Mouse (Mus musculus): ENCODE results near the gene Arrdc3. TPM values are rescaled to one million over a fixed set of nuclear protein-coding genes. Genes with fewer than 3 reads are reported as not detected.

The Arrdc3 gene
- polyA plus RNA-seq, 2 experiments, result 7.4 to 13.1 TPM

DNA sequence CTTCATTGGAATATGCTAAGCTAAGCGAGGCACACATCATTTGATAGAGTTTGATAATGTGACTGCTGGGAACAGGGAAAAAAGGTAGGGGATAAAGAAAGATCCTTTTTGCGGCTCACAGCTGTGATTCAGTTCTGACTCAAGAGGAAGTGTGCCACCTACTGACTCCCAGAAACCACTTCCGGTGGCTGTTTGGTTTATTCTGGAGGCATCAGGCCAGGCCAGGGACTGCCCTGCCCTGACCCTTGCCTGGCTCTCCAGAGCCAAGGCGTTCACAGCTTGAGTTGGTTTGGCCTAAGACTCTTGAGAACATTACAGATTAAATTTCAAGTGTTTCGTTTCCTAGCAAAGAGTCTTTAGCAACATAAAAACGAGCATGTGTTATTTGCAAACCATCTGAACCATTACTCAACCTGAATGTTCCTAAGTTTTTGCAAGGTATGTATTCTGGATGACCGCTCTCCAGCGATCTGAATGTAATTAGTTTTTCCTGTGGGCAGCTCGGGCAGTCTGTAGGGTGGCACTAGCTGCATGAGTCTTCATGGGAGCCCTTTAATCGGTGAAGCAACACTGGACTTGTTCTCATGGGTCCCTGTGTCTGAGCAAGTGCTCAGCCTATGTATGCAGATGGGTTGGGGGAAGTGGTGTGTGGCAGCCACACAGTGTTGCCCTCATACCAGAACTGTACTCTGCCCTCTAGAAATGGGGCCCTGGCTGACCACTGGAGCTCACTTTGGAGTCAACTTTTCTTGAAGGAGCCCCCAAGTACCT lies 57.9 kb downstream of the Arrdc3 start:
- H3K9me3 ChIP-seq (ENCODE audit: control insufficient read depth, low read length), result no peaks in the 10 kb centered on the region
- no peaks in the 10 kb centered on the region; a peak in 1 of 4 replicates for H3K4me1 ChIP-seq (replicated peaks; ENCODE audit: control insufficient read depth in 2 of 2, insufficient read depth in 2 of 2, low read length in 1 of 2)
- no peak overlapping the region for H3K4me3 ChIP-seq (ENCODE audit: insufficient read depth in 1 of 2, low read depth in 2 of 2, low read length in 2 of 2)
- WGBS (ENCODE audit: insufficient replicate concordance), result 37% methylated on average over 10 of the region's 10 CpGs
- no peaks in the 10 kb centered on the region for H3K27me3 ChIP-seq (ENCODE audit: control insufficient read depth, insufficient read depth, low read length)
- H3K27ac ChIP-seq, result no peak overlapping the region
- H3K36me3 ChIP-seq (replicated peaks; ENCODE audit: control insufficient read depth, insufficient read depth, low read depth), result no peaks in the 10 kb centered on the region
- H3K9ac ChIP-seq (replicated peaks), result no peak overlapping the region
- ATAC-seq (ENCODE audit: insufficient read depth) (0 out of 2 replicates have a peak, but pooled peaks have one; percentile 15), DNase-seq (ENCODE audit: low read depth in 3 of 3, low spot score in 3 of 3) (no peak)
- H3K4me2 ChIP-seq (ENCODE audit: low read depth), result no peak overlapping the region
- TF ChIP-seq CTCF (IDR thresholded peaks at IDR 0.05; ENCODE audit: low read depth), result 0 out of 2 replicates have a peak, but pooled peaks have one; percentile 20
- no peak for TF ChIP-seq EP300 (IDR thresholded peaks at IDR 0.05; ENCODE audit: low read depth)

DNA sequence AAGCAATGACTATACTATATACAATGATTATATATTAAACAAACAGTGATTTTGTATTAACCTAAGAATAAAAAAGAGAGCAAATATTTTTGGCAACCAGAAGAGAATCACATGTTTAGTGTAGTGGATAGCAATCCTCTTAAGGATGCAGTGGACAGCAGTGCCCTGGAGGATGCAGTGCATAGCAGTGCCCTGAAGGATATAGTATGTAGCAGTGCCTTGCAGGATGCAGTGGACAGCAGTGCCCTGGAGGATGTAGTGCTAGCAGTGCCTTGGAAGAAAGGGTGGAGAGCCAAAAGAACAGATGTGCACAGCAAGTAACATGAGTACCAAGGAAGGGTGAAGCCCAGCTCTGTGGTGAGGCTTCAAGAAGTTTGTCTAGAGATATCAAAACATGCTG lies 61.3 kb downstream of the Arrdc3 start:
- no peak for TF ChIP-seq CTCF (IDR thresholded peaks at IDR 0.05; ENCODE audit: low read depth)
- no peak for TF ChIP-seq EP300 (IDR thresholded peaks at IDR 0.05; ENCODE audit: low read depth)
- H3K9ac ChIP-seq (replicated peaks), result no peak overlapping the region
- no peak for DNase-seq (ENCODE audit: low read depth in 3 of 3, low spot score in 3 of 3)
- H3K4me2 ChIP-seq (ENCODE audit: low read depth), result no peak overlapping the region
- H3K9me3 ChIP-seq (ENCODE audit: control insufficient read depth, low read length), result no peaks in the 10 kb centered on the region
- H3K4me3 ChIP-seq (ENCODE audit: insufficient read depth in 1 of 2, low read depth in 2 of 2, low read length in 2 of 2), result no peak overlapping the region
- H3K4me1 ChIP-seq (replicated peaks; ENCODE audit: control insufficient read depth in 2 of 2, insufficient read depth in 2 of 2, low read length in 1 of 2), result no peaks in the 10 kb centered on the region; a peak in 1 of 4 replicates
- ATAC-seq (ENCODE audit: insufficient read depth), result no peak
- no peaks in the 10 kb centered on the region for H3K36me3 ChIP-seq (replicated peaks; ENCODE audit: control insufficient read depth, insufficient read depth, low read depth)
- H3K27ac ChIP-seq, result no peak overlapping the region
- no peaks in the 10 kb centered on the region for H3K27me3 ChIP-seq (ENCODE audit: control insufficient read depth, insufficient read depth, low read length)

Data from liver, embryonic 14.5 days (tissue).